Mouse (Mus musculus): ENCODE data around the gene Krtap5-4. TPM values are rescaled to one million over a fixed set of nuclear protein-coding genes. Genes with fewer than 3 reads are reported as not detected.
"Not testable (repeated sequence)": the region's sequence is repeated elsewhere in the genome, so short reads cannot be mapped to it uniquely, and the experiment has no call there.

Gene Krtap5-4
- polyA plus RNA-seq, 1 experiment from 2014 or later = not detected

DNA sequence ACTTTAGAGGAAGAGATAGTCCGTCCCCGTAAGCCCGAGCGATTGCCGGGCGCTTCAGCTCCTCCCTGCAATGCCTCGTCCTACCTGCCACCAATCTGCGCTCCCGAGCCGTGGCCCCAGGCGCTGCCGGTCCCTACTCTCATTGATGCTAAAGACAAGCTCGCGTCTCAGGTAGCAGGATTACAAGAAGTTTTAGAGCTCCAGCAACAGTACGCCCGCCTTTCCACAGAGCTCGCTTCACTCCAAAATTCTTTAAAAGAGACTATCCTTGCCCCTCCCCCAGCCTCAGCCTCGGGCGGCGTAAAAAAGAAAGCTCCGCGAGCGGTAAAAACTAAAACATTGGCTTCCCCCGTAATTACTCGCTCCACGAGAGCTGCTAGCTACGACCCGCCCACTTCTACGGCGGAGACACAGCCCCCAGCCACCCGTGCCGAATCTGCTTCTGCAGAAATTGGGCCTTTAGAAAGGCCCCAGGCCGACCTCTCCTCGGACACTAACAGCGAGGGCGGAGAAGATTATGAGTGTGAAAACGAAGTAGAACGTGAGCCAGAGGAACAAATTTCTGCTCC, 19.2 kb upstream of the Krtap5-4 start:
- Histone ChIP-seq H3K4me1 (ENCODE audit: insufficient read depth) (no peaks in the 10 kb centered on the region), H3K4me3 (ENCODE audit: low read depth, low read length) (peak overlapping the region; percentile 48)

DNA sequence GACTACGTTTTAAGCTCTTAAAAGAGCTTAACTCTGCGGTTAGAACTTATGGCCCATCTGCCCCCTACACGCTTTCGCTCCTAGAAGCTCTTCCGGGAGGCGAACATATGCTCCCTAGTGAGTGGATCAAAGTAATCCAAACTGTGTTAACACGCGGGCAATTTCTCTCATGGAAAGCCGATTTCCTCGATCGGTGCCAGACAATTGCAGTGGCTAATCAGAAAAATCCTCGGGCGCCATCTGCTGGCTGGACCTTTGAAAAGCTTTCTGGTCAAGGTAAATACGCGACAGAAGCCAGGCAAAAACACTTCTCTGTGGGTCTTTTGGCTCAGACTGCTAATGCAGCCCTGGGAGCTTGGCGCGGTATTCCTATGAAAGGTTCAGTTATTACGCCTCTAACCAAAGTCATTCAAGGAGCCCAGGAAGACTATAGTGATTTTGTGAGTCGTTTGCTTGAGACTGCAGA, 18.7 kb upstream of the Krtap5-4 start:
- peak; percentile 82 for TF ChIP-seq CTCF (IDR thresholded peaks at IDR 0.05; ENCODE audit: low read depth)
- Histone ChIP-seq H3K36me3 (ENCODE audit: insufficient read depth) (no peaks in the 10 kb centered on the region), H3K9me3 (ENCODE audit: low read depth, low read length) (no peaks in the 10 kb centered on the region), H3K4me1 (ENCODE audit: insufficient read depth) (no peaks in the 10 kb centered on the region), H3K4me3 (ENCODE audit: low read depth, low read length) (peak overlapping the region; percentile 48), H3K27ac (ENCODE audit: low read depth) (peak overlapping the region; percentile 94), H3K4me2 (peak overlapping the region; percentile 78), H3K27me3 (ENCODE audit: insufficient read depth, low read length) (no peaks in the 10 kb centered on the region), H3K9ac (peak overlapping the region; percentile 65)
- WGBS = under 1% methylated on average over 19 of the region's 19 CpGs
- peak; percentile 88 for ATAC-seq (ENCODE audit: insufficient read depth)
- peak; percentile 100 for DNase-seq

More for the DNA sequence above, 19.2 kb upstream of the Krtap5-4 start:
- TF ChIP-seq CTCF (IDR thresholded peaks at IDR 0.05; ENCODE audit: low read depth) = peak; percentile 39
- H3K36me3 ChIP-seq (ENCODE audit: insufficient read depth) = no peaks in the 10 kb centered on the region
- peak overlapping the region; percentile 65 for H3K9ac ChIP-seq
- H3K4me2 ChIP-seq = peak overlapping the region; percentile 78
- peak; percentile 88 for DNase-seq
- peak; percentile 86 for ATAC-seq (ENCODE audit: insufficient read depth)
- no peaks in the 10 kb centered on the region for H3K9me3 ChIP-seq (ENCODE audit: low read depth, low read length)
- no peaks in the 10 kb centered on the region for H3K27me3 ChIP-seq (ENCODE audit: insufficient read depth, low read length)
- under 1% methylated on average over 38 of the region's 38 CpGs for WGBS
- H3K27ac ChIP-seq (ENCODE audit: low read depth) = peak overlapping the region; percentile 94

DNA sequence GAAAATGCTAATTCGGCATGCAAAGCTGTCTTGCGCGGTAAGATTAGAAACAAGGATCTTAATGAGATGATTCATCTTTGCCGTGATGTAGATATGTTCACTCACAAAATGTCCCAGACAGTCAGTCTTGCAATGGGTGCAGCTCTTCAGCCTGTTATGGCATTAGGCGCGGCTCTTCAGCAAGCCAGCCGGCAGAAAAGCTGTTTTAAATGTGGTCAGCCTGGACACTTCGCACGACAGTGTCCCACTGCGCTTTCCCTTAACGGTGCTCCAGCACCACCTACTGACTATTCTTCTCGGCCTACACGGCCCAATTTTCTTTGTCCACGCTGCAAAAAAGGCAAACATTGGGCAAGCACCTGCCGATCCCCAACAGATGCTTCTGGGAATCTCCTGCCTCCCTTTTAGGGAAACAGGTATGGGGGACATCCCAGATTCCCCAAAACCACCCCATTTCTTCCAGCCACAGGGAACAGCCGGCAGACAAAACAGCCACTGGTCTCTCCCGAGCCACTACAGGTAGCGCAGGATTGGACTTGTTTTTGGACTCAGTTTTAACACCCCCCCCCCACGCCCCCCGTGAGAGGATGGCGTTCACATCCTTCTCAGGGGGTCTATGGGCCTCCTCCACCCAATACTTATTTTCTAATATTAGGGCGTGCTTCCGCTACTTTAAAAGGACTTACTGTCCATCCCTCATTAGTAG, 18.1 kb upstream of the Krtap5-4 start:
- peak; percentile 78 for DNase-seq
- Histone ChIP-seq H3K9ac (peak overlapping the region; percentile 32; the same call in 1 of the 2 replicates), H3K36me3 (ENCODE audit: insufficient read depth) (no peaks in the 10 kb centered on the region), H3K27ac (ENCODE audit: low read depth) (peak overlapping the region; percentile 0; the same call in 1 of the 2 replicates), H3K9me3 (ENCODE audit: low read depth, low read length) (no peaks in the 10 kb centered on the region), H3K4me1 (ENCODE audit: insufficient read depth) (no peaks in the 10 kb centered on the region), H3K4me2 (peak overlapping the region; percentile 78), H3K4me3 (ENCODE audit: low read depth, low read length) (peak overlapping the region; percentile 48), H3K27me3 (ENCODE audit: insufficient read depth, low read length) (no peaks in the 10 kb centered on the region)
- peak; percentile 76 for ATAC-seq (ENCODE audit: insufficient read depth)
- 16% methylated on average over 23 of the region's 23 CpGs for whole genome bisulfite sequencing
- peak; percentile 61 for TF ChIP-seq CTCF (IDR thresholded peaks at IDR 0.05; ENCODE audit: low read depth)

DNA sequence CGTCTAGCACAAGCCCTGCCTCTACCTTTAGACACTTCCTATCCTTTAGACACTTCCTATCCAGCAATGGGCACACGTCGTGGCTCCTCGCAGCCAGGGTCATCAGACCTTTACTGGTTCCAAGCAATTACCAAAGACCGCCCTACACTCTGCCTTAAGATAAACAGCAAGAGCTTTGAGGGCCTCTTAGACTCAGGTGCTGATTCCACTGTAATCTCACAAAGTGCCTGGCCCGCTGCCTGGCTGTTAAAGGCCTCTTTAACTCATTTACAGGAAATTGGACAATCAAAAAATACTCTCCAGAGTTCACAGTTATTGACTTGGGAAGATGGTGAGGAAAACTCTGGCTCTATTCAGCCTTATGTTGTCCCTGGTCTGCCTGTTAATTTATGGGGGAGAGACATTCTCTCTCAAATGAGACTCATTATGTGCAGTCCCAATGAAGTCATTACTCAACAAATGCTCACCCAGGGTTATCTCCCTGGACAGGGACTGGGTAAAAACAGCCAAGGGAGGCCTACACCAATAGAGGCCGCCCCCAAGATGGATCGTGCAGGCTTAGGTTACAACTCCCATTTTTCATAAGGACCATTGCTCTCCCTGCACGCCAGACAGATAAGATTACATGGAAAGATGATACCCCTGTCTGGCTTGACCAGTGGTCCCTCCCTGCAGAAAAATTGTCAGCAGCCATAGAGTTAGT, 17.3 kb upstream of the Krtap5-4 start:
- not testable (repeated sequence) for H3K4me3 ChIP-seq (ENCODE audit: low read depth, low read length); H3K36me3 ChIP-seq (ENCODE audit: insufficient read depth); H3K9me3 ChIP-seq (ENCODE audit: low read depth, low read length); H3K4me1 ChIP-seq (ENCODE audit: insufficient read depth); H3K27me3 ChIP-seq (ENCODE audit: insufficient read depth, low read length); ATAC-seq (ENCODE audit: insufficient read depth); H3K9ac ChIP-seq; DNase-seq; H3K4me2 ChIP-seq; H3K27ac ChIP-seq (ENCODE audit: low read depth)
- 30% methylated on average over 9 of the region's 9 CpGs for WGBS

DNA sequence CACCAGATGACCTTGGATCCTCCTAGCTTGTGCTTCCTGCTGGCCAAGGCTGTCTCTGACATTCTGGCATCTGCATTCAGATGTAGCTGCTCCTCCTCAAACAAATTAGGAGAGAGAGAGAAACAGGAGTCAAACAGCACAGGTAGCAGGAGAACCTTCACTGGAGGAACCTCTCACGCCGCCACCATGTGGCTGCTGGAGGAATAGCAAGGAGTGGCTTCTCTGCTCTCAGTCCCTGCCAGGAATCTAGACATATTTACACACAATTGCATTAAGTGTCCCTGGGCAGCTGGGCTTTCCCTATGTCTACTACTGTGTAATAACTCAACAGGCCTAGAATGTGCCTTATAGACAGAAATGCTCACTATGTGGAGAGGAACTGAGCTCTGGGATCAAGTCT, 9.5 kb upstream of the Krtap5-4 start:
- H3K27ac ChIP-seq (ENCODE audit: low read depth); H3K4me3 ChIP-seq (ENCODE audit: low read depth, low read length); H3K4me1 ChIP-seq (ENCODE audit: insufficient read depth); H3K9ac ChIP-seq; H3K36me3 ChIP-seq (ENCODE audit: insufficient read depth); H3K4me2 ChIP-seq; H3K27me3 ChIP-seq (ENCODE audit: insufficient read depth, low read length); H3K9me3 ChIP-seq (ENCODE audit: low read depth, low read length): not testable (repeated sequence)
- peak; percentile 78 for TF ChIP-seq CTCF (IDR thresholded peaks at IDR 0.05; ENCODE audit: low read depth)
- WGBS = 0% methylated on average over 2 of the region's 2 CpGs
- peak; percentile 71 for DNase-seq
- ATAC-seq (ENCODE audit: insufficient read depth) = peak; percentile 52; the same call in 1 of the 2 replicates

DNA sequence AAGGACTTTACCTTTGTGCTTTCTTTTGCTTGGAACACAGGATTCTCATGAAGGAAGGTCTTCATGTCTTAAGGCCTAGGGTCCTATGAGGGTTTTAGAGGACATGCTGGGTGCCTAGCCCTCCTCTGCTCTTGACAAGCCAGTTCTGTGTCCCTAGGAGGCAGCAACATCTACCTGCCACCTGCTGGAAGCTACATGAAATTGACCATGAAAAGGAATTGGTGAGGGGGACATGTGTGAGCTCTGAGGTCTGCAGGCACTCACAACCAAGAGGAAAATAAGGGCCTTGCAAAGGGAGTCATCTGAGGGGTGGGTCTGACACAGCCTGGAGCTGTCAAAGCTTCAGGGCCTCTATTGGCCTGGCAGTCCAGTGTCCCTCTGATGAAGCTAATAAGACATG, 7.9 kb upstream of the Krtap5-4 start:
- DNase-seq (no peak), ATAC-seq (ENCODE audit: insufficient read depth) (no peak)
- Histone ChIP-seq H3K27me3 (ENCODE audit: insufficient read depth, low read length) (no peaks in the 10 kb centered on the region), H3K27ac (ENCODE audit: low read depth) (no peak overlapping the region), H3K4me2 (no peak overlapping the region), H3K9ac (no peak overlapping the region), H3K36me3 (ENCODE audit: insufficient read depth) (no peaks in the 10 kb centered on the region), H3K4me1 (ENCODE audit: insufficient read depth) (no peaks in the 10 kb centered on the region), H3K9me3 (ENCODE audit: low read depth, low read length) (no peaks in the 10 kb centered on the region), H3K4me3 (ENCODE audit: low read depth, low read length) (no peak overlapping the region)
- TF ChIP-seq CTCF (IDR thresholded peaks at IDR 0.05; ENCODE audit: low read depth) = no peak; the same call in 1 of the 2 replicates

DNA sequence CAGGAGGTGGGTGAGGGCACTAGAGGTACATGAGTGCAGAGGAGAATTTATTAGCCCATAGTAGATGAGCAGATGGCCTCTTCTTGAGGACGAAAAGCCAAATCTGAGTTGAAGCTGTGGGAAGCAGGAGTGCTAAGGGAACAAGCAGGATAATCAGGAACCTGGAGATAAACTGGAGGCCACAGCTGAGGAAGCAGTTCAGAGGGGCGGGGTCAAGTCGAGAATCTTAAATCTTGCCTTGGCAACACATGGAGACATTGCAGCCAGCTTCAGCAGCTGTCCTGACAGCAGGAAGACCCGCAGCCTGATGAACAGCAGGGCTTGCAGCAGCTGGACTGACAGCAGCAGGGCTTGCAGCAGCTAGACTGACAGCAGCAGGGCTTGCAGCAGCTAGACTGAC, 7.2 kb upstream of the Krtap5-4 start:
- H3K9ac ChIP-seq; H3K27ac ChIP-seq (ENCODE audit: low read depth); H3K4me1 ChIP-seq (ENCODE audit: insufficient read depth); ATAC-seq (ENCODE audit: insufficient read depth); H3K27me3 ChIP-seq (ENCODE audit: insufficient read depth, low read length); H3K9me3 ChIP-seq (ENCODE audit: low read depth, low read length); H3K36me3 ChIP-seq (ENCODE audit: insufficient read depth); H3K4me2 ChIP-seq; H3K4me3 ChIP-seq (ENCODE audit: low read depth, low read length): not testable (repeated sequence)
- 17% methylated on average over 4 of the region's 4 CpGs for WGBS
- DNase-seq = peak; percentile 47

DNA sequence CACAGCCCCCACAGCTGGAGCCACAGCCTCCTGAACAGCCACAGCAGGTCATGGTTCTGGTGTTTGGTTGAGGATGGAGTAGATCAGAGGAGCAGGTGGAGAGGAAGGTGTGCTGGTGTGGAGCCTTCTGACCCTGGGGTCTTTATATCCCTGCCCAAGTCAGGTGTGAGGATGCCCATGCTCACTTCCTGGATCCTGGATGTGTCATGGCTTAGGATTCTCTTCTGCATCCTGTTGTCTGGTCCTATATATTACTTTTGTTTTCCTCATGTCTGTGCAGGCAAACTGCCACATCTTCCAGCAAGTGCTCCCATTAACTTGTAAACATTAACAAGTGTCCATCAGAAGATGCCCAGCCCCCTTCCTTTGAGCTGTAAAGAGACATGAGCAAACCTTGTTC, 6.3 kb upstream of the Krtap5-4 start, which contains the start of gene Krtap5-1:
Krtap5-1 (minus strand) TSS at position 101 of the 400 bp plus-strand sequence.
- not testable (repeated sequence) for H3K9me3 ChIP-seq (ENCODE audit: low read depth, low read length); H3K4me2 ChIP-seq; H3K9ac ChIP-seq; H3K27ac ChIP-seq (ENCODE audit: low read depth); ATAC-seq (ENCODE audit: insufficient read depth); DNase-seq; H3K36me3 ChIP-seq (ENCODE audit: insufficient read depth); H3K4me3 ChIP-seq (ENCODE audit: low read depth, low read length); H3K27me3 ChIP-seq (ENCODE audit: insufficient read depth, low read length); H3K4me1 ChIP-seq (ENCODE audit: insufficient read depth)

DNA sequence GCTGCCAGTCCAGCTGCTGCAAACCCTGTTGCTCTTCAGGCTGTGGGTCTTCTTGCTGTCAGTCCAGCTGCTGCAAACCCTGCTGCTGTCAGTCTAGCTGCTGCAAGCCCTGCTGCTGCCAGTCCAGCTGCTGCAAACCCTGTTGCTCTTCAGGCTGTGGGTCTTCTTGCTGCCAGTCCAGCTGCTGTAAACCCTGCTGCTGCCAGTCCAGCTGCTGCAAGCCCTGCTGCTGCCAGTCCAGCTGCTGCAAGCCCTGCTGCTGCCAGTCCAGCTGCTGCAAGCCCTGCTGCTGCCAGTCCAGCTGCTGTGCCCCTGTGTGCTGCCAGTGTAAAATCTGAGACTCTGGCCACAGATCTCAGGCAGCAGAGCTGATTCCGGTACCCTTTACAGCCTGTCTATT, 580 bp downstream of the Krtap5-4 start:
- WGBS = 84% methylated on average over 1 of the region's 1 CpGs
- ATAC-seq (ENCODE audit: insufficient read depth); H3K36me3 ChIP-seq (ENCODE audit: insufficient read depth); H3K4me2 ChIP-seq; H3K4me3 ChIP-seq (ENCODE audit: low read depth, low read length); H3K9me3 ChIP-seq (ENCODE audit: low read depth, low read length); H3K27ac ChIP-seq (ENCODE audit: low read depth); H3K27me3 ChIP-seq (ENCODE audit: insufficient read depth, low read length); H3K9ac ChIP-seq; DNase-seq; H3K4me1 ChIP-seq (ENCODE audit: insufficient read depth): not testable (repeated sequence)

Data from lung, embryonic 14.5 days (tissue).